ENCODE assay signal across 11 mouse cellular contexts in the genomic region with DNA sequence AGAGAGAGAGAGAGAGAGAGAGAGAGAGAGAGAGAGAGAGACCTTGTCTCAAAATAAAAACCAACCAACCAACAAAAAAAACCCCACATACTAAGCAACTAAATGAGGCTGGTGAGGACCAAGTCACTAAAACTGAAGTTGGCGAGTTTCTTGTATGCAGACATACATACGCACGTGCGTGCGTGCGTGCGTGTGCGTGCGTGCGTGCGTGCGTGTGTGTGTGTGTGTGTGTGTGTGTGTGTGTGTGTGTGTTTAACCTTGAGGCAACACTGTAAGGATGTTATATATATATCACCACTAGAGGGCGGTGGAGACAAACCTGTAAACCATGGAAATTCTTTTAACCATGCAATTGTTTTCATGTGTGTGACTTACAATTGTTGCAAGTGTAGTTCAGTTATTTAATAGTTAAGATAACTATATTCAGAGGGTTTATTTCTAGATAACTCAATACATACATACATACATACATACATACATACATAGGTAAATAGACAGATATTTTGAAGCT. TPM values are rescaled to one million over a fixed set of nuclear protein-coding genes. Genes with fewer than 3 reads are reported as not detected.
DNase-seq lines count a peak whose midpoint lies in the region; TF ChIP-seq lines count a peak whose summit lies in the region.
"Had no signal": no experiment of that assay in that cellular context is flagged by ENCODE, and none has a peak within 500 bp of the region (broad histone marks: within the 10 kb centered on the region; RNA-seq: fewer than 3 reads in every experiment).

No protein-coding gene starts in this region.

- no peaks in the 10 kb centered on the region for H3K36me3 ChIP-seq in thymus, adult 2 months (ENCODE audit: control insufficient read depth, insufficient read depth, low read length)
- no peaks in the 10 kb centered on the region for H3K36me3 ChIP-seq in splenic B cell, adult 2 months (ENCODE audit: control insufficient read depth, insufficient read depth, low read length, poor library complexity, severe bottlenecking)
- H3K36me3 ChIP-seq: hindbrain, embryonic 15.5 days; limb, embryonic 15.5 days had no signal

- H3K4me1 ChIP-seq in thymus, adult 2 months (replicated peaks; ENCODE audit: control insufficient read depth, insufficient read depth, low read length) = no peaks in the 10 kb centered on the region
- H3K4me1 ChIP-seq: hindbrain, embryonic 15.5 days; limb, embryonic 15.5 days had no signal

- peak; percentile 36 for DNase-seq in kidney, adult 9 months
- DNase-seq in kidney, postnatal 25 days = no peak
- DNase-seq in thymus, adult 2 months = no peak
- DNase-seq in thymus, postnatal 36 days = no peak
- peak; percentile 35 for DNase-seq in brain, adult 2 months (ENCODE audit: low read depth, low spot score)
- DNase-seq in splenic B cell, adult 2 months (ENCODE audit: low read depth, low spot score) = peak; percentile 49
- no peak for DNase-seq in layer of hippocampus, adult 8-10 months (ENCODE audit: low spot score in 2 of 2)
- DNase-seq in frontal cortex, postnatal 10 days (ENCODE audit: low spot score in 2 of 2) = no peak
- DNase-seq: adrenal gland, adult 2 months had no signal

- no peaks in the 10 kb centered on the region for H3K27me3 ChIP-seq in thymus, adult 2 months (ENCODE audit: control insufficient read depth, insufficient read depth, low read length)
- H3K27me3 ChIP-seq in splenic B cell, adult 2 months (ENCODE audit: control insufficient read depth, insufficient read depth, low read length, poor library complexity, severe bottlenecking) = no peaks in the 10 kb centered on the region
- H3K27me3 ChIP-seq: hindbrain, embryonic 15.5 days; limb, embryonic 15.5 days had no signal

- H3K27ac ChIP-seq in thymus, adult 2 months (ENCODE audit: control insufficient read depth, insufficient read depth, low read length) = no peak overlapping the region
- H3K27ac ChIP-seq: hindbrain, embryonic 15.5 days; limb, embryonic 15.5 days had no signal

- H3K4me3 ChIP-seq in thymus, adult 2 months (ENCODE audit: control insufficient read depth, insufficient read depth, low read length) = no peak overlapping the region
- H3K4me3 ChIP-seq: hindbrain, embryonic 15.5 days; limb, embryonic 15.5 days had no signal

- TF ChIP-seq POLR2A in thymus, adult 2 months (IDR thresholded peaks at IDR 0.05; ENCODE audit: control insufficient read depth, extremely low read depth, insufficient read depth, low read length, poor library complexity) = no peak

- peak; percentile 68; the same call in 1 of the 2 replicates for TF ChIP-seq CTCF in thymus, adult 2 months (IDR thresholded peaks at IDR 0.05; ENCODE audit: borderline replicate concordance, control insufficient read depth, extremely low read depth, insufficient read depth, low read length, poor library complexity)

- WGBS in thymus, adult 2 months = 91% methylated on average over 13 of the region's 13 CpGs

RNA-seq across cellular contexts. Expression of a gene that starts 14.2 kb away (rescaled TPM):
- 131 and 158 TPM in 2 replicates for polyA plus RNA-seq in thymus, adult 2 months (2012; rRNA removed)
- 1 to 10 TPM in 1 of 4 experiments, under 1 TPM in 2, not detected in 1; 0.75 to 1.1 (median 0.82) TPM for total RNA-seq in layer of hippocampus, adult 8-10 months (2022)

RNA-seq across cellular contexts. Expression of a gene that starts 31.6 kb away (rescaled TPM):
- 4.2 and 5.6 TPM in 2 replicates for polyA plus RNA-seq in thymus, adult 2 months (2012; rRNA removed)
- total RNA-seq in layer of hippocampus, adult 8-10 months (2022) = 100 to 1,000 TPM; 396 to 490 (median 435) TPM

Comparison
In these comparisons a context has a peak if more than half of its experiments do, and no peak if none do; other contexts are left out.
1. DNase-seq: peak in kidney, adult 9 months (single experiment), brain, adult 2 months (single experiment) and splenic B cell, adult 2 months (single experiment); none in kidney, postnatal 25 days (0 of 2), thymus, adult 2 months (single experiment), thymus, postnatal 36 days (0 of 2), layer of hippocampus, adult 8-10 months (0 of 2) and frontal cortex, postnatal 10 days (0 of 2).